Mouse (Mus musculus): Measurements from ENCODE around the gene Exosc8. TPM values are rescaled to one million over a fixed set of nuclear protein-coding genes. Genes with fewer than 3 reads are reported as not detected.
"Not testable (repeated sequence)": the region's sequence is repeated elsewhere in the genome, so short reads cannot be mapped to it uniquely, and the experiment has no call there.

Exosc8 gene
- polyA plus RNA-seq, 1 experiment from 2014 or later, result 196 TPM

GRCm38 (mm10) chr3:54728100-54728499, 7.1 kb downstream of the Exosc8 start:
- DNase-seq (ENCODE audit: extremely low spot score, low spot score), result no peak
- no peaks in the 10 kb centered on the region for H3K9me3 ChIP-seq
- no peaks in the 10 kb centered on the region for H3K4me1 ChIP-seq
- no peak overlapping the region for H3K4me3 ChIP-seq
- no peaks in the 10 kb centered on the region for H3K27me3 ChIP-seq (ENCODE audit: poor library complexity, severe bottlenecking)
- H3K27ac ChIP-seq, result no peak overlapping the region
- 89% methylated on average over 6 of the region's 6 CpGs for WGBS
- H3K36me3 ChIP-seq (replicated peaks), result peaks cover 97% of the 10 kb centered on the region

GRCm38 (mm10) chr3:54727588-54727987, 7.6 kb downstream of the Exosc8 start:
- Histone ChIP-seq H3K4me3 (no peak overlapping the region), H3K9me3 (no peaks in the 10 kb centered on the region), H3K36me3 (replicated peaks) (peaks cover 97% of the 10 kb centered on the region), H3K4me1 (no peaks in the 10 kb centered on the region), H3K27ac (no peak overlapping the region), H3K27me3 (ENCODE audit: poor library complexity, severe bottlenecking) (no peaks in the 10 kb centered on the region)
- 98% methylated on average over 2 of the region's 2 CpGs for WGBS
- DNase-seq (ENCODE audit: extremely low spot score, low spot score), result no peak

GRCm38 (mm10) chr3:54725344-54725743, 9.8 kb downstream of the Exosc8 start:
- Histone ChIP-seq H3K4me1 (no peaks in the 10 kb centered on the region), H3K36me3 (replicated peaks) (peaks cover 97% of the 10 kb centered on the region), H3K27ac (no peak overlapping the region), H3K9me3 (no peaks in the 10 kb centered on the region), H3K27me3 (ENCODE audit: poor library complexity, severe bottlenecking) (no peaks in the 10 kb centered on the region), H3K4me3 (no peak overlapping the region)
- no peak for DNase-seq (ENCODE audit: extremely low spot score, low spot score)
- WGBS, result 85% methylated on average over 2 of the region's 2 CpGs

- Histone ChIP-seq H3K27me3 (ENCODE audit: poor library complexity, severe bottlenecking) (no peaks in the 10 kb centered on the region), H3K9me3 (no peaks in the 10 kb centered on the region), H3K4me1 (no peaks in the 10 kb centered on the region), H3K36me3 (replicated peaks) (peaks cover 95% of the 10 kb centered on the region), H3K4me3 (no peak overlapping the region), H3K27ac (no peak overlapping the region)
- no peak for DNase-seq (ENCODE audit: extremely low spot score, low spot score)
- 90% methylated on average over 10 of the region's 10 CpGs for WGBS
Measured at GRCm38 (mm10) chr3:54723741-54724500, 11.3 kb downstream of the Exosc8 start.

- no peak for DNase-seq (ENCODE audit: extremely low spot score, low spot score)
- Histone ChIP-seq H3K9me3 (no peaks in the 10 kb centered on the region), H3K4me1 (no peaks in the 10 kb centered on the region), H3K27me3 (ENCODE audit: poor library complexity, severe bottlenecking) (no peaks in the 10 kb centered on the region), H3K4me3 (no peak overlapping the region), H3K36me3 (replicated peaks) (peaks cover 97% of the 10 kb centered on the region), H3K27ac (no peak overlapping the region)
- WGBS, result 74% methylated on average over 3 of the region's 3 CpGs
Measured at GRCm38 (mm10) chr3:54718947-54719346, 16.2 kb downstream of the Exosc8 start.

- no peak overlapping the region for H3K27ac ChIP-seq
- H3K4me1 ChIP-seq, result no peaks in the 10 kb centered on the region
- H3K27me3 ChIP-seq (ENCODE audit: poor library complexity, severe bottlenecking), result no peaks in the 10 kb centered on the region
- no peak overlapping the region for H3K4me3 ChIP-seq
- no peaks in the 10 kb centered on the region for H3K9me3 ChIP-seq
- 93% methylated on average over 6 of the region's 6 CpGs for WGBS
- no peak for DNase-seq (ENCODE audit: extremely low spot score, low spot score)
- H3K36me3 ChIP-seq (replicated peaks), result peaks cover 97% of the 10 kb centered on the region
Measured at GRCm38 (mm10) chr3:54717348-54717747, 17.8 kb downstream of the Exosc8 start.

- no peak for DNase-seq (ENCODE audit: extremely low spot score, low spot score)
- H3K36me3 ChIP-seq (replicated peaks), result peaks cover 97% of the 10 kb centered on the region
- 91% methylated on average over 6 of the region's 6 CpGs for WGBS
- H3K27ac ChIP-seq, result no peak overlapping the region
- H3K4me1 ChIP-seq, result no peaks in the 10 kb centered on the region
- no peaks in the 10 kb centered on the region for H3K9me3 ChIP-seq
- H3K27me3 ChIP-seq (ENCODE audit: poor library complexity, severe bottlenecking), result no peaks in the 10 kb centered on the region
- H3K4me3 ChIP-seq, result no peak overlapping the region
Measured at GRCm38 (mm10) chr3:54715461-54715860, 19.7 kb downstream of the Exosc8 start.

GRCm38 (mm10) chr3:54714253-54714652, 20.9 kb downstream of the Exosc8 start, which contains the start of gene Gm21958:
TSS of gene Gm21958 (minus strand) at chr3:54714353.
- no peak for DNase-seq (ENCODE audit: extremely low spot score, low spot score)
- Histone ChIP-seq H3K9me3 (no peaks in the 10 kb centered on the region), H3K4me1 (no peaks in the 10 kb centered on the region), H3K36me3 (replicated peaks) (peaks cover 100% of the 10 kb centered on the region), H3K4me3 (no peak within 1 kb of the TSS), H3K27ac (no peak within 1 kb of the TSS), H3K27me3 (ENCODE audit: poor library complexity, severe bottlenecking) (no peaks in the 10 kb centered on the region)
- WGBS, result 93% methylated on average over 6 of the region's 6 CpGs

GRCm38 (mm10) chr3:54708972-54709371, 26.2 kb downstream of the Exosc8 start:
- H3K36me3 ChIP-seq (replicated peaks), result peaks cover 97% of the 10 kb centered on the region

GRCm38 (mm10) chr3:54704106-54704505, 31.1 kb downstream of the Exosc8 start:
- not testable (repeated sequence) for H3K27ac ChIP-seq; H3K27me3 ChIP-seq (ENCODE audit: poor library complexity, severe bottlenecking); H3K4me1 ChIP-seq; H3K4me3 ChIP-seq; DNase-seq (ENCODE audit: extremely low spot score, low spot score); H3K9me3 ChIP-seq
- H3K36me3 ChIP-seq (replicated peaks), result peaks cover 94% of the 10 kb centered on the region
- WGBS, result 95% methylated on average over 8 of the region's 8 CpGs

More at GRCm38 (mm10) chr3:54708972-54709371, 26.2 kb downstream of the Exosc8 start:
- H3K27ac ChIP-seq, result no peak overlapping the region
- no peak for DNase-seq (ENCODE audit: extremely low spot score, low spot score)
- WGBS, result 89% methylated on average over 9 of the region's 9 CpGs
- H3K4me3 ChIP-seq, result no peak overlapping the region
- H3K27me3 ChIP-seq (ENCODE audit: poor library complexity, severe bottlenecking), result no peaks in the 10 kb centered on the region
- no peaks in the 10 kb centered on the region for H3K9me3 ChIP-seq
- H3K4me1 ChIP-seq, result no peaks in the 10 kb centered on the region

GRCm38 (mm10) chr3:54699759-54700301, 35.4 kb downstream of the Exosc8 start:
- Histone ChIP-seq H3K4me3 (no peak overlapping the region), H3K36me3 (replicated peaks) (peaks cover 97% of the 10 kb centered on the region), H3K27ac (no peak overlapping the region), H3K27me3 (ENCODE audit: poor library complexity, severe bottlenecking) (no peaks in the 10 kb centered on the region), H3K9me3 (no peaks in the 10 kb centered on the region), H3K4me1 (no peaks in the 10 kb centered on the region)
- DNase-seq (ENCODE audit: extremely low spot score, low spot score), result no peak
- WGBS, result 92% methylated on average over 5 of the region's 5 CpGs

- Histone ChIP-seq H3K4me3 (peak overlapping the region; percentile 83), H3K27me3 (ENCODE audit: poor library complexity, severe bottlenecking) (no peaks in the 10 kb centered on the region), H3K36me3 (replicated peaks) (peaks cover 36% of the 10 kb centered on the region), H3K4me1 (peaks cover 12% of the 10 kb centered on the region; the same call in 1 of the 2 replicates), H3K27ac (peak overlapping the region; percentile 91), H3K9me3 (no peaks in the 10 kb centered on the region)
- under 1% methylated on average over 8 of the region's 8 CpGs for WGBS
- DNase-seq (ENCODE audit: extremely low spot score, low spot score), result no peak
Measured at GRCm38 (mm10) chr3:54693056-54693415, 42.2 kb downstream of the Exosc8 start.

Data from forebrain, embryonic 10.5 days (tissue).